Mouse (Mus musculus) embryonic fibroblast, embryonic 13.5 days (primary cell): ENCODE results near the gene Sgk1.

Source experiments
- CTCF ChIP-seq: IDR thresholded peaks from 2 replicates; pipeline ENCODE4 v1.5.1; 2011; ENCODE audit warnings: mild to moderate bottlenecking, control low read depth, low read length, moderate library complexity, borderline replicate concordance; ENCODE audit not compliant: insufficient read depth
- POLR2A ChIP-seq: IDR thresholded peaks from 2 replicates; pipeline ENCODE4 v1.6.1; 2011; ENCODE audit warnings: low read depth, mild to moderate bottlenecking, control low read depth, low read length, moderate library complexity

DNA sequence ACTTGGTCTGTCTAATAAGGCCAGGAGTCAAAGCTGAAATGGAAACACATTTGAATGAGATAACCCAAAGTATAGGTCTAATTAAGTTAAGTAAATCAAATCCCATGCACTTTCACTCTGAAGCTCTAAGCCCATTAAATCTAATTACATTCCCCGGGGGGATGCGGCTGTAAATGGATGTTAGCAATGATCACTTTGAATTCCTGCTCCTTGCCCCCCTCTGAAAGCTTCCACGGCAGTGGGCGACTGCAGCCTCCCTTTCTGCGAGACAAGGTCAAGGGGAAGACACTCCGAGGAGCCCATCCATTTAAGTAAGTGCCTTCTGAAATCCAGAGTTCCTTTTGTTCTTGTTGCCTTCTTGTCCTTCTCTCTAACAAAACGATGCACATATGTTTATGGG, 46.9 kb upstream of the Sgk1 start:
- TF ChIP-seq CTCF (no peak), POLR2A (no peak)
